Mouse (Mus musculus): Measurements from ENCODE around the gene Phlpp1. TPM values are rescaled to one million over a fixed set of nuclear protein-coding genes. Genes with fewer than 3 reads are reported as not detected.

Phlpp1 gene
- polyA plus RNA-seq, 1 experiment from 2014 or later, result 1.7 TPM

GRCm38 (mm10) chr1:106345265-106345664 is 173.7 kb downstream of the Phlpp1 start:
- no peaks in the 10 kb centered on the region for H3K27me3 ChIP-seq (replicated peaks; ENCODE audit: control insufficient read depth, insufficient read depth, low read length)
- H3K9me3 ChIP-seq (ENCODE audit: control insufficient read depth, low read length), result no peaks in the 10 kb centered on the region
- WGBS, result 79% methylated on average over 2 of the region's 2 CpGs
- H3K27ac ChIP-seq (ENCODE audit: low read depth, low read length), result no peak overlapping the region
- no peak overlapping the region for H3K4me2 ChIP-seq
- no peaks in the 10 kb centered on the region for H3K36me3 ChIP-seq (ENCODE audit: control insufficient read depth, insufficient read depth, low read length)
- ATAC-seq (replicated peaks; ENCODE audit: low FRiP score), result no peak
- H3K9ac ChIP-seq (ENCODE audit: low read depth, low read length), result no peak overlapping the region
- no peaks in the 10 kb centered on the region for H3K4me1 ChIP-seq (replicated peaks; ENCODE audit: control insufficient read depth, insufficient read depth, low read length)
- DNase-seq (ENCODE audit: low spot score), result no peak
- H3K4me3 ChIP-seq (ENCODE audit: low read depth, low read length), result no peak overlapping the region

GRCm38 (mm10) chr1:106346776-106347175 is 175.2 kb downstream of the Phlpp1 start:
- no peaks in the 10 kb centered on the region for H3K27me3 ChIP-seq (replicated peaks; ENCODE audit: control insufficient read depth, insufficient read depth, low read length)
- 95% methylated on average over 3 of the region's 3 CpGs for WGBS
- ATAC-seq (replicated peaks; ENCODE audit: low FRiP score), result no peak
- no peak for DNase-seq (ENCODE audit: low spot score)
- no peaks in the 10 kb centered on the region for H3K36me3 ChIP-seq (ENCODE audit: control insufficient read depth, insufficient read depth, low read length)
- no peak overlapping the region for H3K9ac ChIP-seq (ENCODE audit: low read depth, low read length)
- H3K27ac ChIP-seq (ENCODE audit: low read depth, low read length), result no peak overlapping the region
- no peaks in the 10 kb centered on the region for H3K9me3 ChIP-seq (ENCODE audit: control insufficient read depth, low read length)
- H3K4me1 ChIP-seq (replicated peaks; ENCODE audit: control insufficient read depth, insufficient read depth, low read length), result no peaks in the 10 kb centered on the region
- no peak overlapping the region for H3K4me3 ChIP-seq (ENCODE audit: low read depth, low read length)
- H3K4me2 ChIP-seq, result no peak overlapping the region

- Histone ChIP-seq H3K36me3 (ENCODE audit: control insufficient read depth, insufficient read depth, low read length) (no peaks in the 10 kb centered on the region), H3K9me3 (ENCODE audit: control insufficient read depth, low read length) (no peaks in the 10 kb centered on the region), H3K4me3 (ENCODE audit: low read depth, low read length) (no peak overlapping the region), H3K27ac (ENCODE audit: low read depth, low read length) (no peak overlapping the region), H3K9ac (ENCODE audit: low read depth, low read length) (no peak overlapping the region), H3K27me3 (replicated peaks; ENCODE audit: control insufficient read depth, insufficient read depth, low read length) (no peaks in the 10 kb centered on the region), H3K4me2 (no peak overlapping the region), H3K4me1 (replicated peaks; ENCODE audit: control insufficient read depth, insufficient read depth, low read length) (no peaks in the 10 kb centered on the region)
- WGBS, result 93% methylated on average over 3 of the region's 3 CpGs
- ATAC-seq (replicated peaks; ENCODE audit: low FRiP score) (no peak), DNase-seq (ENCODE audit: low spot score) (no peak)
These were observed 177.6 kb downstream of the Phlpp1 start for GRCm38 (mm10) chr1:106349116-106349515.

- H3K9ac ChIP-seq (ENCODE audit: low read depth, low read length), result no peak overlapping the region
- H3K9me3 ChIP-seq (ENCODE audit: control insufficient read depth, low read length), result no peaks in the 10 kb centered on the region
- no peak overlapping the region for H3K27ac ChIP-seq (ENCODE audit: low read depth, low read length)
- 63% methylated on average over 2 of the region's 2 CpGs for WGBS
- DNase-seq (ENCODE audit: low spot score), result no peak
- no peak for ATAC-seq (replicated peaks; ENCODE audit: low FRiP score)
- H3K4me1 ChIP-seq (replicated peaks; ENCODE audit: control insufficient read depth, insufficient read depth, low read length), result no peaks in the 10 kb centered on the region
- H3K4me3 ChIP-seq (ENCODE audit: low read depth, low read length), result no peak overlapping the region
- no peaks in the 10 kb centered on the region for H3K36me3 ChIP-seq (ENCODE audit: control insufficient read depth, insufficient read depth, low read length)
- no peak overlapping the region for H3K4me2 ChIP-seq
- H3K27me3 ChIP-seq (replicated peaks; ENCODE audit: control insufficient read depth, insufficient read depth, low read length), result no peaks in the 10 kb centered on the region
These were observed 180.0 kb downstream of the Phlpp1 start for GRCm38 (mm10) chr1:106351512-106351911.

- ATAC-seq (replicated peaks; ENCODE audit: low FRiP score) (no peak), DNase-seq (ENCODE audit: low spot score) (no peak)
- Histone ChIP-seq H3K27me3 (replicated peaks; ENCODE audit: control insufficient read depth, insufficient read depth, low read length) (no peaks in the 10 kb centered on the region), H3K9ac (ENCODE audit: low read depth, low read length) (no peak overlapping the region), H3K36me3 (ENCODE audit: control insufficient read depth, insufficient read depth, low read length) (no peaks in the 10 kb centered on the region), H3K9me3 (ENCODE audit: control insufficient read depth, low read length) (no peaks in the 10 kb centered on the region), H3K4me3 (ENCODE audit: low read depth, low read length) (no peak overlapping the region), H3K4me1 (replicated peaks; ENCODE audit: control insufficient read depth, insufficient read depth, low read length) (no peaks in the 10 kb centered on the region), H3K4me2 (no peak overlapping the region), H3K27ac (ENCODE audit: low read depth, low read length) (no peak overlapping the region)
- WGBS, result 71% methylated on average over 2 of the region's 2 CpGs
These were observed 181.4 kb downstream of the Phlpp1 start for GRCm38 (mm10) chr1:106352801-106353511.

- H3K36me3 ChIP-seq (ENCODE audit: control insufficient read depth, insufficient read depth, low read length), result no peaks in the 10 kb centered on the region
- H3K4me1 ChIP-seq (replicated peaks; ENCODE audit: control insufficient read depth, insufficient read depth, low read length), result no peaks in the 10 kb centered on the region
- DNase-seq (ENCODE audit: low spot score), result no peak
- WGBS, result 80% methylated on average over 4 of the region's 4 CpGs
- no peak overlapping the region for H3K27ac ChIP-seq (ENCODE audit: low read depth, low read length)
- no peaks in the 10 kb centered on the region for H3K27me3 ChIP-seq (replicated peaks; ENCODE audit: control insufficient read depth, insufficient read depth, low read length)
- no peaks in the 10 kb centered on the region for H3K9me3 ChIP-seq (ENCODE audit: control insufficient read depth, low read length)
- no peak for ATAC-seq (replicated peaks; ENCODE audit: low FRiP score)
- H3K9ac ChIP-seq (ENCODE audit: low read depth, low read length), result no peak overlapping the region
- no peak overlapping the region for H3K4me3 ChIP-seq (ENCODE audit: low read depth, low read length)
- H3K4me2 ChIP-seq, result no peak overlapping the region
These were observed 182.4 kb downstream of the Phlpp1 start for GRCm38 (mm10) chr1:106353993-106354392.

- H3K4me1 ChIP-seq (replicated peaks; ENCODE audit: control insufficient read depth, insufficient read depth, low read length), result no peaks in the 10 kb centered on the region
- H3K9me3 ChIP-seq (ENCODE audit: control insufficient read depth, low read length), result no peaks in the 10 kb centered on the region
- no peak overlapping the region for H3K27ac ChIP-seq (ENCODE audit: low read depth, low read length)
- DNase-seq (ENCODE audit: low spot score), result no peak
- H3K4me2 ChIP-seq, result no peak overlapping the region
- H3K9ac ChIP-seq (ENCODE audit: low read depth, low read length), result no peak overlapping the region
- no peaks in the 10 kb centered on the region for H3K36me3 ChIP-seq (ENCODE audit: control insufficient read depth, insufficient read depth, low read length)
- H3K27me3 ChIP-seq (replicated peaks; ENCODE audit: control insufficient read depth, insufficient read depth, low read length), result no peaks in the 10 kb centered on the region
- ATAC-seq (replicated peaks; ENCODE audit: low FRiP score), result no peak
- no peak overlapping the region for H3K4me3 ChIP-seq (ENCODE audit: low read depth, low read length)
These were observed 187.9 kb downstream of the Phlpp1 start for GRCm38 (mm10) chr1:106359474-106359873.

- H3K27ac ChIP-seq (ENCODE audit: low read depth, low read length), result no peak overlapping the region
- H3K27me3 ChIP-seq (replicated peaks; ENCODE audit: control insufficient read depth, insufficient read depth, low read length), result no peaks in the 10 kb centered on the region
- DNase-seq (ENCODE audit: low spot score), result no peak
- no peak overlapping the region for H3K9ac ChIP-seq (ENCODE audit: low read depth, low read length)
- H3K36me3 ChIP-seq (ENCODE audit: control insufficient read depth, insufficient read depth, low read length), result no peaks in the 10 kb centered on the region
- no peak overlapping the region for H3K4me3 ChIP-seq (ENCODE audit: low read depth, low read length)
- ATAC-seq (replicated peaks; ENCODE audit: low FRiP score), result no peak
- 65% methylated on average over 3 of the region's 3 CpGs for WGBS
- H3K4me2 ChIP-seq, result no peak overlapping the region
- no peaks in the 10 kb centered on the region for H3K9me3 ChIP-seq (ENCODE audit: control insufficient read depth, low read length)
- H3K4me1 ChIP-seq (replicated peaks; ENCODE audit: control insufficient read depth, insufficient read depth, low read length), result no peaks in the 10 kb centered on the region
These were observed 191.5 kb downstream of the Phlpp1 start for GRCm38 (mm10) chr1:106362841-106363604.

- no peak for ATAC-seq (replicated peaks; ENCODE audit: low FRiP score)
- Histone ChIP-seq H3K4me3 (ENCODE audit: low read depth, low read length) (no peak overlapping the region), H3K27ac (ENCODE audit: low read depth, low read length) (no peak overlapping the region), H3K27me3 (replicated peaks; ENCODE audit: control insufficient read depth, insufficient read depth, low read length) (no peaks in the 10 kb centered on the region), H3K4me2 (no peak overlapping the region), H3K9ac (ENCODE audit: low read depth, low read length) (no peak overlapping the region), H3K4me1 (replicated peaks; ENCODE audit: control insufficient read depth, insufficient read depth, low read length) (no peaks in the 10 kb centered on the region), H3K36me3 (ENCODE audit: control insufficient read depth, insufficient read depth, low read length) (peaks cover 2% of the 10 kb centered on the region; the same call in 1 of the 2 replicates), H3K9me3 (ENCODE audit: control insufficient read depth, low read length) (no peaks in the 10 kb centered on the region)
- 73% methylated on average over 3 of the region's 3 CpGs for WGBS
- no peak for DNase-seq (ENCODE audit: low spot score)
These were observed 197.8 kb downstream of the Phlpp1 start for GRCm38 (mm10) chr1:106369330-106369729.

Measured in liver, embryonic 11.5 days (tissue).